Mouse (Mus musculus) cerebellum, adult 11 months (tissue): ENCODE results near the gene E130311K13Rik.

Source experiments
- DNase-seq: peaks from one replicate; pipeline ENCODE4 v3.0.0; 2022

E130311K13Rik gene

DNA sequence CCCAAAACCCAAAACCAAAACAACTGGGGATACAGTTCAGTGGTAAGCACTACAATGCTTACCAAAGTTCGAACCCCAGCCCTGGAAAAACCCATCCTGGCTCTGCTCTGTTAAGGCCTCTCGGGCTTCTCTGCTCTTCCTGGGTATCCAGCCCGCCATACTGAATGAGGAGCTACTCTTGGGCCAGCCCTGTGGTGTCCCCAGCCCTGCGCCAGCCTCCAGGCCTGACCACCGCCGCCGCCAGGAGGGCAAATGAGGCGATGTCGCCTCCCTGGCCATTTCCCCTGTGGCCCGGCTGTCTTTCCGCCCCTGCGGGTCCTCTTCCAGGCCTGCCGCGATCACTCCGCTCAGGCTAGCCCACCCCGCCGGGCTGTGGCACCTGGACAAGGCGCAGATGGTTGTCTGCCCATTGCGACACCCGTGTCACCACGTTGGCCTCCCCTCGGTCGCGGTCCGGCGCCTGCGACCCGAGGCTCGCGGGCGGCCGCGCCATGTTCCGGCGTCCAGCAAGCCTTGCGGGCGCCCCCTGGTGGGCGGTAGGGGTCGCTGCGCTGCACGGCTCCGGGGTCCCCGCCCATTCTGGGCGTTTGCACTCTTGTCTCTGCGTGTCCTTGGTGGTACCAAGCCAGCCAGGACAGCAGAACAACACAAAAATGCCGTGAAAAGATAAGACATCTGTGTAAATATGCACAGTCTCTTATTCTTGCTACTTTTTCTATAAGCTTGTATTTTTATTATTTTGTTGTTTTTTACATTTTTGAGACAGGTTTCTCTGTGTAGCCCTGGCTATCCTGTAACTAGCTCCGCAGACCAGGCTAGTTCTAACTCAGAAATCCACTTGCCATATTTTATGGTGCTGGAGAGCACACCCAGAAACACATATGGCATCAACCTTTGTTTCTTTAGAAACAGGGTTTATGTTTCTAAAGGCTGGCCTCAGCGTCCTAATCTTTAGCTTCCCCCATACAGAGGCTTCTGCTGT is at the start of gene E130311K13Rik:
Gene E130311K13Rik, minus strand, starts transcription at position 595 of the 982 bp plus-strand sequence.
- peak; percentile 86 for DNase-seq

DNA sequence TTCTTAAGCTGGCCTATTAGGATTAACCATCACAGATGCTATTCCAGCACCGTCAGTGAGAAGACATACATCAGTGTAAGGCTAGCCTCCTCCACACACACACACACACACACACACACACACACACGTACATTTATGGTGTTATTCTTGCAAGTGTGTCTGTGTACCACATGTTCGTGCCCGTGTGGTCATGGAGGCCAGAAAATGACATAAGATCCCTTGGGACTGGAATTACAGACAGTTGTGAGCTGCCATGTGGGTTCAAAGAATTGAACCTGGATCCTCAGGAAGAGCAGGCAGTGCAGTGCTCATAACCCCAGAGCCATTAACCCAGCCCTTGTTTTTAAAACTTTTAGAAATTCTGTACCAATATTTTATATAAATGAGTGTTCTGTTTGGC is 48.6 kb upstream of the E130311K13Rik start:
- DNase-seq = no peak

DNA sequence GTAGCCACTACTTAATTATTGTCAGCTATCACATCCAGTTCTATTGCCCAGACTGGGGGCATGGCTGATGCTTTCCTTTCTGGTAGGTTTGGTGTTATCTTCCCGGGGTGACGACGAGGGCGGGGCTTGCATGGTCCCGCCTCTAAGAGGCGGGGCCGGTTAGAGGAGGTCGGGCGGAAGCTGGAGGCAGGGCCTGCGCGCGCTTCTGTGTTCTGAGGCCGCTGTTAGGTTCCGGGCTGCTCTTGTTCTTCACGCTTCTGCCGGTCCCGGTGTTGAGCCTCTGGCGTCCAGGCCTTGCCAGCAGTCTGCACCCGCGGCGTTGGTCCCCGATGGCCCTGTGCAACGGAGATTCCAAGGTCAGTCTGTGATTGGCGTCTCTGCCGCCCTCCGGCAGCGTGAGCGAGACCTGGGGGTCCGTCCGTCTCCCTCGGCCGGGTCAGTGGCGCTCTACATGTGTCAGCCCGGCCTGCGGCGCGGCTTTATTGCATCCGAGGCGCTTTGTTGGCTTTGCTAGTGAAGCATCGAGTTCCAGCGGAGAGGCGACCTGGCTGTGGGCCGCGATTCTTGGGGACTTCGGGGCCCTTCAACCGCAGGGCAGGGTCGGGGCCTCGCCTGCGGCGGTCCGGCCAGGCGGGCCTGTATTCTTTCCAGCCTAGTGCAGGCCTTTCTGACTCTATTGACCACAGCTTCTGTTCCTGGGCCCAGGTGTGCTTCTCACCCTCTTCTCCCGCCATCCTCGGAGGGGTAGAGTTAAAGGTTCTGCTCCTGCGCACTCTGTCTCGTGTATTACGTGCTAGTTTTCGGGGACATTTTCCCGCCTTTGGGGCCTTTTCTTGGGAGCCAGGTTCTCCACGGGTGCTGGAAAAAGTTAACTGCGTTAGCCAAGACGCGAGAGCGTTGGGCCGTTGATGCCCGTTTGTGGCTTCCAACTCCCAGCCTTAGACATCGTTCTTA is 47.0 kb upstream of the E130311K13Rik start, which contains the start of gene Gmps:
Gene Gmps, plus strand, starts transcription at position 152 of the 954 bp plus-strand sequence.
- DNase-seq = peak; percentile 91

DNA sequence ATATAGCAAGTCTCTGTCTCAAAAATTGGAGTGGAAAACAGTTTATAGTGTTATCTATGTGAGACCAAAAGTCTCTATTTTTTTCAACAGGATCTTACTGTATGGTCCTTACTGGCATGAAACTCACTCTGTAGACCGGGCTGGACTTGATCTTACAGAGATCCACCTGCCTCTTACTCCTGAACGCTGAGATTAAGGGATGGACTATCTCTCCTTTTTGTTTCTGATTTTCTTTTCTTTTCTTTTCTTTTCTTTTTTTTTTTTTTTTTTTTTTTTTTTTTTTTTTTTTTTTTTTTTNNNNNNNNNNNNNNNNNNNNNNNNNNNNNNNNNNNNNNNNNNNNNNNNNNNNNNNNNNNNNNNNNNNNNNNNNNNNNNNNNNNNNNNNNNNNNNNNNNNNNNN is 36.7 kb upstream of the E130311K13Rik start:
- no peak for DNase-seq

DNA sequence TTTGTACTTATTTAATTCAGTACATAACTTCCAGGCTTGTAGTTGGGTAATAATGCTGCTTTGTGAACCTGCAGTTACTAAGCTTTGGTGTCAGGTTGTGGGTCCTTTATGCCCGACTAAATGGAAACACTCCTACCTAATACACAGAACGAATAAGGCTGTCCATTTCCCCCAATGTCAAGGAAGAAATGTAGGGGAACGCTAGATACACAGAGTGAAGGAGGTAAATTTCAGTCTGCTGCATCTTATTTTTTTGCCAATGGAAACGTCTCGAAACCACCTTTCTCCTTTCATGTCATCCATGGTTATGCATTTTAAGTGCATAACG is 35.6 kb upstream of the E130311K13Rik start:
- no peak for DNase-seq

DNA sequence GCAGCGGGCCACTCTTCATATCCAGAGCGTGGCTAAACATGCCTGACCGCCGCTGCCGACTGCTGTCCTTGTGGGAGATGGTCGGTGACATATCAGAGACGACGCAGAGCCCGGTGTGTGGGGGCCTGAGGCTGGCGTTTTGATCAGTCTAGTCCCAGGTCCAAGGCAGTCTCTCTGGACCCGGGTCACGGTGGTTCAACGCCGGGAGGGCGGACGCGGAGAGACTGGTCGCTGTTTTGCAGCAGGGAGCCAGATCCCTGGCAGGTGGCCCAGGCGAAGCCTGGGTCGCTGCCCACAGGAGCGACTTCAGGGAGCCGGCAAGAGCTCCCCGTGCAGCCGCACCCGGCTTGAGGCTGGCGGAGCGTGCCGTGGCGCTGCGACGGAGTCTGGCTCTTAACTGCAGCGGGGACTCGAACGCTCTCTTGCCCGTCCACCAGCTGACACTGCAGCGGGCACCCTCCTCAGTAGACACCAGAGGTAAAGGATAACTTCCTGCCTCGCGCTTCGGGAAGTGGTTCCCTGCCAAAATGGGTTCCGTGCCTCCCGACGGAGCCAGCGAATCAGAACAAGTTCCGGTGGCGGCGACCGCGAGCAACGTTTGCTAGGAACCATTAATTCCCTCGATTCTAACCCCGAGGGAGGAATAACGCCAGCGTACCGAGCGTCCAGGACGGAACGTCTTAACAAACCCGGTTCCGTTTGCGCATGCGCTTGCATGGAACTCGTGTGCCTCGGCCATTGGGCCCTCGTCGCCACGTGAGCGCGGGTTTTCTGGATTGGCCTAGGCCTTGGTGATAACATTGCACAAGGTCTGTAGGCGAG is 35.0 kb upstream of the E130311K13Rik start, which contains the start of gene Slc33a1:
Gene Slc33a1, minus strand, starts transcription at position 669 of the 822 bp plus-strand sequence.
- peak; percentile 99 for DNase-seq

DNA sequence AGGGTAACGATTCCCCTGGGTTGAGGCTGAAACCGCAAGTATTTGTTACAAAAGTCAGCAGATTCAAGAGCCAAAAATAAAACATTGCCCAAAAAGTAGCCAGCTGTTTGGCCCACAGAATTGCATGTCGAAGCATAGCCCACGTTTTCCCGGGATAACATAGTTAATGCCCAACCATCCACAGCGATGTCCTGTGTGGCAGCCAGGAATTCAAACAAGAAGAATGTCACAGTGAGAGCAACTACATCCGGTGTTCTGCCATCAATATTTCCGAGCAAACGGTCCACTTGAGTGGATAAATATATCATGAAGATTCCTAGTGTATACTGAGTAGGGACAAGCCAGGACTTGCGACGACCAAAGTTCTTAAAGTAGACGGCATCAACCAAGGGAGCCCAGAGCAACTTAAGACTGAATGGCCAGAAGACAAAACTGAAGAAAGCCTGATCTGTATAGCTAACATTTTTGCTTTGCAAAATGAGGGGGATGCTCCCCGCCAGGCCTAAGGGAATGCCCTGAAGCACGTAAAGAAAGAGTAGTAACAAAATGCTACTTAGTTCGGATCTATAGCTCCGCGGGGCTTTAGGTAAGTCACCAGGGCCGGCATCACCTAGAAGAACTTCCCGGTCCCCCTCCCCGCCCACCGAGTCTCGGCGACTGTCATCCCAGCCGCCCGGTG is 34.3 kb upstream of the E130311K13Rik start:
- no peak for DNase-seq

DNA sequence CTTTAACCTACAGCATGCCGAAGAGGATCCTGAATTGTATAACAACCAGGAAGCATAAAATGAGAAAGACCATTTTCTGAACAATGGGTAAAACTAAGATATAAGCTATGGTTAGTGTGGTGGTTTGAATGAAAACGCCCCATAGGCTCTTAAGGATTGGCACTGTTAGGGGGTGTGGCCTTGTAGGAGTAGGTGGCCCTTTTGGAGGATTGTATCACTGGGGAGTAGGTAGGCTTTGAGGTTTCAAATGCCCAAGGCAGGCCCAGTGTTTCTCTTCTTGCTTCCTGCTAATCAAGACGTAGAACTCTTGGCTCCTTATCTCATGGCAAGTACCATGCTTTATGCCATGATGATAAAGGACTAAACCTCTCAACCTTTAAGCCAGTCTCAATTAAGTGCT is 20.6 kb upstream of the E130311K13Rik start:
- DNase-seq = no peak

DNA sequence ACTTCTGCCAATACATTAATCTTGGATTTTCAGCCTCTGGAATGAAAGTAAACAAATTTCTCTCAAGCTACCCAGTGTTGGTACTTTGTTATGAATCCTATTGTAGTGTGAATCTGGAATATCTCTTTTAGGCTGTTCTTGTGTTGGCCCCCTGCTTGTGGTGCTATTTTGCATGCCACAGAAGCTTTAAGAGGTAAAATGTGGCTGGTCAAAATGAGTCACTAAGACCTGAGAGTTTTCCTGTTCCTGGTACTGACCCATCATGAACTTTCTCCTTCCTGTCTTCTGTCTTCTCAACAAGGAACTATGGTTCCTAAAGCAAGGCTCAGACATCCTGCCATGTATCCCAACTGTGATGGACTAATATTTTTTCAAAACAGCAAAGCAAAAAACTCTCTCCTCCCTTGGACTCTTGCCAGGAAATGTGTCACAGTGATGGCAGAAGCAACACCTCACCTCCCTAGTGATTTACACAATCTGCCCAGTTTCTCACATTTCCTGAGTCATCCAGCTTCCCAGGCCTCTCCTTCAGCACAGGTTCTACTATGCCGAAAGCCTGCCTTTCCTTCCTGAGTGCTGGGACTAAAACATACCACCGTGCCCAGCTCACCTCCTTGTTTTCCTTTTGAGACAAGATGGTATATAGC is 12.1 kb upstream of the E130311K13Rik start:
- peak; percentile 23 for DNase-seq

DNA sequence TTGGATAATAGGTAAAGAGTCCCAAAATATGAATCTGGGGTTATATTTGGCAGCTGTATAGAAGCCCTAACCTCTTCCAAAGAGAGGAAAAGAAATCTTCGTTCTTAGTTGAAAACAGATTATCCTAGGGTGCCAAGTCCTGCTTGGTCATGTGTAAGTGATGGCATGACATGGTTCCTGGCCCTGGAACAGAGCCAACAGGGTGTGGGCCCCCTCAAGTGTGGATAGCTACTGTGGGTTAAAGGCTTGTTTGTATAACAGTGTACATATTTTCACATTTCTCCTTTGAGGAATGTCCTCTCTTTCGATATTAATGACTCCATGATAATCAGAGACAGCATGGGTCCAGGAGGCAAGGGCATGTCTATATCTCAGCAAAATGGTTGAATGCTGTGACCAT is 9.7 kb upstream of the E130311K13Rik start:
- DNase-seq = no peak

DNA sequence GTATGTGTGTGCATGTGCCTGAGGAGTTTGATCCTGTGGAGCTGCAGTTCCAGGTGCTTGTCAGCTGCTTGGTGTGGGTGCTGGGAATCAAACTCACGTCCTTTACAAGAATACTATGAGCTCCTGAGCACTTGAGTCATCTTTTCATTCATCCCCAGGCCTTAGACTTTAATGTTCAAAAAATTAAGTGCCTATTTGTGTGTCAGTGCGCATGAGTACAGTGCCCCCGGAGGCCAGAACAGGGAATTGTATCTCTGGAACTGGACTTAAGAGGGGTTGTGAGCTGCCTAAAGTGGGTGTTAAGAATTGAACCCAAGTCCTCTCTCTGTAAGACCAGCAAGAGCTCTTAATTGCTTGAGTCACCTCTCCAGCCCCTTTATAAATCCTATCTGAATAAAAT is 9.6 kb downstream of the E130311K13Rik start:
- DNase-seq = no peak

DNA sequence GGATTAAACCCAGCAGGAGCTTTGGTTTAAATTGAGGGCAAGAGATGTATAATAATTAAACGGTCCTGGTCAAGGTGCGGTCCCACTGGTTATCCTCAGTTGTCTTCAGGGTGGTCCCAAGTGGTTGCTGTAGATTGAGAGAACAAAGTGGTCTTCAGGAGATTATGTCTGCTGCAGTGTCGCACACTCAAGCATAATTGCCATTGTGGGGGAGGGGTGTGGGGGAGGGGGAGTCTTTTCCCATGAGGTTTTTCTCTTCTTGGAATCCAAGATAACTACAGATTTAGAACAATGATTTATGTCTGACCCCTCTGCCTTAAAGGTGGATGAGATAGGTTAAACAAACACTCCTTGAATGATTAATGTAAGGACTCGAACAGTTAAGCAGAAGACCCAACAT is 19.0 kb downstream of the E130311K13Rik start:
- DNase-seq = no peak

DNA sequence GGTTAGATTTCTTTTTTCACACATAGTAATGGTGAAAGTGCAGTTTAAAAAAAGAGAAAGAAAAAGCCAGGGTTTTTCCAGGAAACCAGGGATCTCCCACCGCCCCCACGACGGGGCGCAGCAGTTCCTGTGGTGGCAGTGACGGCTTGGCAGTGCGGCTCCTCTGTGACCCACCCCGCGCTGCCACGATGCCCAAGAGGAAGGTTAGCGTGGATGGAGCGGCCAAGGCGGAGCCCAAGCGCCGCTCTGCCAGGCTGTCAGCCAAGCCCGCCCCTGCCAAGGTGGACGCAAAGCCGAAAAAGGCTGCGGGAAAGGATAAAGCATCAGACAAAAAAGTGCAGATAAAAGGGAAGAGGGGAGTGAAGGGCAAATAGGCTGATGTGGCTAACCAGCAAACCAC is 24.0 kb downstream of the E130311K13Rik start:
- no peak for DNase-seq

DNA sequence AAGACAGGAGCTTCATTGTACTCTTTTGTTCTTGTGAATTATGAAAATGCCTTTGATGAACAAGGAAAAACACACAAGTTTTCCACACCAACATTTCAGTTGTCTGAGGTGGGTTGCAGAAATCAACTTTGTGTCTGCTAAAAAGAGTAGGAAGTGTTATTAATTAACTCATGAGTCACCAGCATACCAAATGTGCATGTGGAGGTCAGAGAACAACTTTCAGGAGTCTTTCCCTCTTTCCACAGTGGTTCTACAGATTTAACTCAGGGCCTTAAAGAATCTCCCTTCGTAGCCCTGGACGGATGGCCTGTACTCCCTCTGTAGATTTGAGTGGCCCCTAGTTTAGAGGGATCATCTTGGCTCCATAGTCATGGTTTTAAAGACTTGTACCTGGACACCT is 25.1 kb downstream of the E130311K13Rik start:
- DNase-seq = no peak

DNA sequence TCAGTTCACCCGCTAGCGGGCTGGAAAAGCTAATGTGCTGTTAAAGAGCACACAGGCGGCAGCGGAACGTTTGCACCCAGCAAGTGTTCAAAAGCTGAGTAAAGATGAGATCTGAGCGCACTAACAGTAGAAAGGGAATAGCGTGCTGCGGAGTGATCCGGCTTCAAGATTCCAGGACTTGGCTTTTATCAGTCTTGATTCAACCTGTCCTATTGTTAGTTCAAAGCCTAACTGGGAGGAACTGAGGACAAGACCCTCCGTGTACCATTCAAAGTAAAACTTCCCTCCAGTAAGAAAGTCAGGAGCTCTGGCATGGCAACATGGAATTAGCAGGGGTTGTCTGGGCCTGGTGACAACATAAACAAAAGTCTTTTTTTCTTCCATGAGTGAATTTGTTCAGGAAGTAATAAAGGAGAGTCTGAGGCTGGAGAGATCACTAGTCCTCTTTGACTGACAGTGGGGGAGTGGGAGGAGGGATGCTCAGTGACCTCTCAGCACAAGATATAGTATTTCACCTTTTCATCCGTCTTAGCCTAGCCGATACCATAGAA is 29.2 kb downstream of the E130311K13Rik start:
- no peak for DNase-seq

DNA sequence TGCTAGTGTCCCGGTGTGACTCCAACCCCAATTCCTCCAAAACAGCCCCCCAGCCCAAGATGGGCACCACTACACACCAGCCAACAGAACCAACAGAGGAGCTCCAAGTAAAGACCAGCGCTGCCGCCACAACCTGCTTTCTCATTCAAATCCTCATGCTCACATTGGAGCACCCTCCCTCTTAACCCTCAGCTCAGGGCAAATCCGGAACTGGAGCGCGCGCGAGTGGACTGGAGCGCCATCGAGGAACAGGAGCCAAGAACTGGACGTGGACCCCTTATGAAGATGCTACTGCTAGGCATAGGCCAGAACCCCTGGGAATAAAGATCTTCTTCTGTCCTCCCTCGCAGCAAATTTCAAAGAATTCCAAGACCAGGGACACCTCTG is 30.0 kb downstream of the E130311K13Rik start, which contains the start of gene Plch1:
Gene Plch1, minus strand, starts transcription at position 164 of the 387 bp plus-strand sequence.
- peak; percentile 2 for DNase-seq

DNA sequence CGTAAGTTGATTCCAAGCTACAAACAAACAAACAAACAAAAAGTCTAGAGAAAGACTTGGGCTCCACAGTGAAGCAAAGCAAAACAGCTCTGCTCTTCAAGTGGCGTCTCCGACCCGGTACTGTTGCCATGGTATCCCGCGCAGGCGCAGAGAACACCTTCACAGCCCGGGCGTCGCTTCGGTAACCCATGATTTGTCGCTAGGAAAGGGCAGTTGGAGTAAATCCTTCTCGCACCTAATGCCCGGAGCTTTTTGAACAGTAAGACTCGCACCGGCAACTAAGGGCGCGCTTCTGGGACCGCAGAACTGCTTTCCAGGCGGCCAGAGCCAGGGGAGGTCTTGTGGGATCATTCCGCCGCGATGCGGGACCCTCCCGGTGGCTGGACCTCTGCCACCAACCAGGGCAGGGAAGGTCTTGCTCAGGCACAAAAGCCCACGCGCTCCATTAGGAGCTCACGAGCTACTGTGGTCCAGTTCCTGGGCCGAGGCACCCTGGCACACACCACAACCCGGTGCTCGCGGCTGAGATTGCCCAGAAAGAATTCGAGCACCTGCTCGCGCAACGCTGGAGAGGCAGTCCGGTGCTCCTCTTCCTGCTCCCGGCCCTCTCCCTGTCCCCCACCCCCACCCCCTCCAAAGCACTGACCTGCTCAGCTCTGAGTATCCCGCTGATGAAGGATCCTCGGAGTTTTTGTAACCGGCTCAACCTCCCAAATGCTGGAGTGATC is 30.5 kb downstream of the E130311K13Rik start:
- peak; percentile 52 for DNase-seq

DNA sequence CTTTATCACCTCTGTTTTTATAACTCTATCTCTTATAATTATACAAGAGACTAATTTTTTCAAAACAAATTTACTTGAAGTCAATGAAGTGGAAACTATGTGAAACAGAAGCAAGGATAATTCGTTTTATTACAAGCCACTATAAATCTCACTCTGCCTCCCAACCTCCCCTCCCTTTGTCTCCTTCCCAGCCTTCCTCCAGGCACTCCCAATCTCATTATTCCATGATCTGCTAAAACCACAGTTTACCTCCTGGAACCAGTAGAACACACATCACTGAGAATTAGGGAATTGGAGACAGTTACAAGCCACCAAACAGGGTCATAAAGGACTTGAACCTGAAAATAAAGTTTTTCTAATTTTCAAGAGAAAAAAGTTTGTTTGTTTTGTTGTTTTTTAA is 32.1 kb downstream of the E130311K13Rik start:
- DNase-seq = no peak

DNA sequence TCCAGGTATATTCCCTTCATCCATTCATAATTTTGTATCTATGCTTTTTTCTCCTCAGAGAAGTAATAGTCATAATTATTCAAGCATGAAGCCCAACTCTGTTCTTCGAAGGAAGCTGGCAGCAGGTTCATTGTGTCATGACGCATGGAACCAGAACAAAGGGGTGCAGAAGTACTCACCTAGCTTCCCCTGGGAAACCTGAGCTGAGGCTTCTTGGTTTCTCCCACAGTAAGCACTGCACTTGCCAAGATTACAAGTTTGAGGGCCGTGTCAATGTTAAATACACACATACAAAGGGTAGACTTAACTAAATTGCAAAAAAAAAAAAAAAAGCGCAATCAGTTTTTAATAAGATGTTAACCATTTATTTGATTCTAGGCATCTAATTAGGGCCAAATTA is 33.0 kb downstream of the E130311K13Rik start:
- DNase-seq = no peak

DNA sequence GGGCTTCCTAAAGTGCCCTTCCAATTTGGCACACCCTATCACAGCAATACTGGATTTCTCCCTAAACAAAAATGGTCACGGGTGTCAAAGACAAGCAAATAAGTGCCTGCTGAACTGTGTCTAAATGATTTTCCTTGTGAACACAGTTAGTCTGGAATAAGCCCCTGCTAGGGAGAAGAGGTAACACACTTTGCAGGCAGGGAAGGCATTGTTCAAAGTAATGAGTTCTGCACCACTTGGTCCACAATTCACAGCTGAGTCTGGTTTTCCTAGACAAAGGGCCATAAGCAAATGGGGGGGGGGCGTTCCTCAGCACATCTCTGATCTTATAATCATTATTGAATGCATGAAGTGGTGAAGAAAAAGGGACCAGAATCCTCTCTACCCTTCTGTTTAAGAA is 33.5 kb downstream of the E130311K13Rik start:
- DNase-seq = no peak
